In the genomic region with DNA sequence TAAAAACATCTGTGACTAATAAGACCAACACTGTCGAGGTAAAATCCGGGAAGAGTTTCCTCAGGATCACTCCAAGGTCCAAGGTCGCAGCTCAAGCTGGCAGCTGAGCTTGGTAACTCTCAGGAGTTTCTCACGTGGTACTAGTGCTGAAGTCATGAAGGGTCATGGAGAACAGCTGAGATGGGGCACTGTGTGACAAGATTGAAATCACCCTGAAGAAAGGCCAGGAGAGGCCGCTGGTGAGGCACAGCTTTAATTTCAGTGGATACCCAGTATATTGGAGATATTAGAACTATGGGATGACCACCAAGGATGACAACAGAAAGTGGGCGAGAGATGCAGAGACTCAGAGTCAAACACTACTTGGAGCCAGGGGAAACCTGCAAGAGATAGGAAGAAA, we compare ENCODE assay signal across 17 mouse cellular contexts. TPM values are rescaled to one million over a fixed set of nuclear protein-coding genes. Genes with fewer than 3 reads are reported as not detected.
DNase-seq lines count a peak whose midpoint lies in the region; ATAC-seq and TF ChIP-seq lines count a peak whose summit lies in the region.
"Had no signal": no experiment of that assay in that cellular context is flagged by ENCODE, and none has a peak within 500 bp of the region (broad histone marks: within the 10 kb centered on the region; RNA-seq: fewer than 3 reads in every experiment).

No protein-coding gene starts in this region.

- H3K4me3 ChIP-seq in heart, adult 2 months = no peak overlapping the region
- H3K4me3 ChIP-seq in heart, embryonic 12.5 days = no peak overlapping the region
- no peak overlapping the region for H3K4me3 ChIP-seq in midbrain, postnatal 0 days (ENCODE audit: low read depth, low read length)
- H3K4me3 ChIP-seq in midbrain, embryonic 16.5 days (ENCODE audit: low read depth, low read length) = no peak overlapping the region
- no peak overlapping the region for H3K4me3 ChIP-seq in kidney, postnatal 0 days (replicated peaks; ENCODE audit: low read depth, low read length)
- H3K4me3 ChIP-seq in stomach, postnatal 0 days (ENCODE audit: low read depth, low read length) = no peak overlapping the region
- H3K4me3 ChIP-seq: lung, embryonic 15.5 days; midbrain, embryonic 15.5 days had no signal

- intact Hi-C loops in heart, adult 2 months (cut with DNase I) = no loop called here

- peak; percentile 37 for TF ChIP-seq CTCF in heart, adult 2 months (IDR thresholded peaks at IDR 0.05)
- TF ChIP-seq CTCF in midbrain, postnatal 0 days (IDR thresholded peaks at IDR 0.05) = peak; percentile 13; the same call in 1 of the 2 replicates
- peak; percentile 39; the same call in 1 of the 2 replicates for TF ChIP-seq CTCF in kidney, postnatal 0 days (IDR thresholded peaks at IDR 0.05; ENCODE audit: low read depth)
- peak; percentile 35 for TF ChIP-seq CTCF in stomach, postnatal 0 days (IDR thresholded peaks at IDR 0.05; ENCODE audit: low read depth)

- TF ChIP-seq EP300 in heart, adult 2 months (IDR thresholded peaks at IDR 0.05; ENCODE audit: insufficient read depth, low read depth, low read length) = no peak
- no peak for TF ChIP-seq EP300 in stomach, postnatal 0 days (optimal IDR thresholded peaks at IDR 0.05)

- no peak overlapping the region for H3K4me2 ChIP-seq in heart, embryonic 12.5 days
- H3K4me2 ChIP-seq in midbrain, postnatal 0 days (ENCODE audit: low read depth, low read length, poor library complexity, severe bottlenecking) = no peak overlapping the region
- H3K4me2 ChIP-seq in midbrain, embryonic 16.5 days (ENCODE audit: low read length) = no peak overlapping the region
- H3K4me2 ChIP-seq in kidney, postnatal 0 days (ENCODE audit: low read length) = no peak overlapping the region
- H3K4me2 ChIP-seq in stomach, postnatal 0 days (replicated peaks; ENCODE audit: low read depth) = no peak overlapping the region
- H3K4me2 ChIP-seq: lung, embryonic 15.5 days; midbrain, embryonic 15.5 days had no signal

- ATAC-seq in heart, embryonic 12.5 days (ENCODE audit: insufficient number of reproducible peaks, low FRiP score) = no peak
- ATAC-seq in midbrain, postnatal 0 days (ENCODE audit: low FRiP score) = no peak
- ATAC-seq in midbrain, embryonic 16.5 days = no peak
- no peak for ATAC-seq in kidney, postnatal 0 days (replicated peaks; ENCODE audit: low FRiP score, low read depth)
- no peak for ATAC-seq in stomach, postnatal 0 days (ENCODE audit: low FRiP score, low TSS enrichment)
- ATAC-seq: midbrain, embryonic 15.5 days; Patski had no signal

- no peak overlapping the region for H3K9ac ChIP-seq in heart, adult 2 months (ENCODE audit: low read depth, low read length)
- no peak overlapping the region for H3K9ac ChIP-seq in heart, embryonic 12.5 days
- no peak overlapping the region for H3K9ac ChIP-seq in midbrain, postnatal 0 days (replicated peaks; ENCODE audit: low read length, poor library complexity, severe bottlenecking)
- no peak overlapping the region for H3K9ac ChIP-seq in midbrain, embryonic 16.5 days (ENCODE audit: low read depth, low read length)
- no peak overlapping the region for H3K9ac ChIP-seq in kidney, postnatal 0 days (ENCODE audit: low read depth, low read length)
- no peak overlapping the region for H3K9ac ChIP-seq in stomach, postnatal 0 days (ENCODE audit: low read length)
- H3K9ac ChIP-seq: lung, embryonic 15.5 days; midbrain, embryonic 15.5 days had no signal

- H3K79me2 ChIP-seq in heart, adult 2 months (replicated peaks; ENCODE audit: control insufficient read depth, insufficient read depth, low read length) = no peaks in the 10 kb centered on the region

- no peaks in the 10 kb centered on the region for H3K27me3 ChIP-seq in heart, adult 2 months (ENCODE audit: control insufficient read depth, insufficient read depth, low read length)
- H3K27me3 ChIP-seq in heart, embryonic 12.5 days (replicated peaks) = no peaks in the 10 kb centered on the region
- H3K27me3 ChIP-seq in midbrain, postnatal 0 days (ENCODE audit: insufficient read depth, low read length) = no peaks in the 10 kb centered on the region
- H3K27me3 ChIP-seq in midbrain, embryonic 16.5 days (ENCODE audit: control insufficient read depth, insufficient read depth, low read depth, low read length) = no peaks in the 10 kb centered on the region
- H3K27me3 ChIP-seq in kidney, postnatal 0 days (ENCODE audit: insufficient read depth, low read length) = no peaks in the 10 kb centered on the region
- H3K27me3 ChIP-seq in stomach, postnatal 0 days (ENCODE audit: control insufficient read depth, insufficient read depth, low read length) = no peaks in the 10 kb centered on the region
- H3K27me3 ChIP-seq: lung, embryonic 15.5 days; midbrain, embryonic 15.5 days had no signal

- no peaks in the 10 kb centered on the region for H3K36me3 ChIP-seq in heart, adult 2 months (ENCODE audit: control insufficient read depth, insufficient read depth, low read length)
- no peaks in the 10 kb centered on the region for H3K36me3 ChIP-seq in heart, embryonic 12.5 days
- H3K36me3 ChIP-seq in midbrain, postnatal 0 days (ENCODE audit: insufficient read depth, low read length) = no peaks in the 10 kb centered on the region
- H3K36me3 ChIP-seq in midbrain, embryonic 16.5 days (ENCODE audit: control insufficient read depth, insufficient read depth, low read length) = no peaks in the 10 kb centered on the region
- H3K36me3 ChIP-seq in kidney, postnatal 0 days (ENCODE audit: insufficient read depth, low read length) = no peaks in the 10 kb centered on the region
- H3K36me3 ChIP-seq in stomach, postnatal 0 days (ENCODE audit: control insufficient read depth, insufficient read depth, low read length) = no peaks in the 10 kb centered on the region
- H3K36me3 ChIP-seq: lung, embryonic 15.5 days; midbrain, embryonic 15.5 days had no signal

- no peak overlapping the region for H3K27ac ChIP-seq in heart, adult 2 months
- no peak overlapping the region for H3K27ac ChIP-seq in heart, embryonic 12.5 days (ENCODE audit: poor library complexity, severe bottlenecking)
- no peak overlapping the region for H3K27ac ChIP-seq in midbrain, postnatal 0 days (ENCODE audit: low read depth, low read length)
- H3K27ac ChIP-seq in midbrain, embryonic 16.5 days (ENCODE audit: low read length) = no peak overlapping the region
- H3K27ac ChIP-seq in kidney, postnatal 0 days = no peak overlapping the region
- no peak overlapping the region for H3K27ac ChIP-seq in stomach, postnatal 0 days (replicated peaks)
- H3K27ac ChIP-seq: lung, embryonic 15.5 days; midbrain, embryonic 15.5 days had no signal

- WGBS in heart, adult 2 months = 48% methylated on average over 6 of the region's 6 CpGs
- 52% methylated on average over 6 of the region's 6 CpGs for WGBS in heart, embryonic 12.5 days
- 58% methylated on average over 6 of the region's 6 CpGs for WGBS in midbrain, postnatal 0 days
- WGBS in midbrain, embryonic 16.5 days = 63% methylated on average over 6 of the region's 6 CpGs
- WGBS in kidney, postnatal 0 days = 40% methylated on average over 6 of the region's 6 CpGs
- 48% methylated on average over 6 of the region's 6 CpGs for WGBS in stomach, postnatal 0 days

- H3K9me3 ChIP-seq in heart, embryonic 12.5 days (replicated peaks) = no peaks in the 10 kb centered on the region; the same call in 1 of the 2 replicates
- no peaks in the 10 kb centered on the region for H3K9me3 ChIP-seq in midbrain, postnatal 0 days (ENCODE audit: low read length)
- H3K9me3 ChIP-seq in midbrain, embryonic 16.5 days (replicated peaks; ENCODE audit: control insufficient read depth, low read length, poor library complexity, severe bottlenecking) = no peaks in the 10 kb centered on the region
- no peaks in the 10 kb centered on the region for H3K9me3 ChIP-seq in kidney, postnatal 0 days (replicated peaks; ENCODE audit: low read length)
- H3K9me3 ChIP-seq in stomach, postnatal 0 days (ENCODE audit: control insufficient read depth, low read length) = no peaks in the 10 kb centered on the region
- H3K9me3 ChIP-seq: lung, embryonic 15.5 days; midbrain, embryonic 15.5 days had no signal

- DNase-seq in heart, adult 2 months = no peak
- DNase-seq in midbrain, postnatal 0 days (ENCODE audit: low spot score) = no peak
- no peak for DNase-seq in kidney, postnatal 0 days (ENCODE audit: low spot score)
- no peak for DNase-seq in stomach, postnatal 0 days (ENCODE audit: low spot score)
- no peak for DNase-seq in retina, embryonic 14.5 days (ENCODE audit: low spot score)
- no peak for DNase-seq in urinary bladder, postnatal 10 days (ENCODE audit: low spot score)
- DNase-seq: cerebellum, postnatal 14 days; right cerebral cortex, postnatal 14 days had no signal

- H3K4me1 ChIP-seq in heart, adult 2 months (ENCODE audit: control insufficient read depth, insufficient read depth, low read length) = peaks cover 2% of the 10 kb centered on the region; the same call in 1 of the 2 replicates
- H3K4me1 ChIP-seq in heart, embryonic 12.5 days (replicated peaks) = peaks cover 5% of the 10 kb centered on the region
- no peaks in the 10 kb centered on the region for H3K4me1 ChIP-seq in midbrain, postnatal 0 days (ENCODE audit: insufficient read depth, low read length)
- H3K4me1 ChIP-seq in midbrain, embryonic 16.5 days (ENCODE audit: control insufficient read depth, insufficient read depth, low read length) = no peaks in the 10 kb centered on the region
- no peaks in the 10 kb centered on the region for H3K4me1 ChIP-seq in kidney, postnatal 0 days (replicated peaks; ENCODE audit: insufficient read depth, low read length)
- H3K4me1 ChIP-seq in stomach, postnatal 0 days (replicated peaks; ENCODE audit: control insufficient read depth, insufficient read depth) = no peaks in the 10 kb centered on the region
- H3K4me1 ChIP-seq: lung, embryonic 15.5 days; midbrain, embryonic 15.5 days had no signal

- TF ChIP-seq POLR2A in heart, adult 2 months (IDR thresholded peaks at IDR 0.05; ENCODE audit: insufficient read depth, low read depth, low read length) = no peak

RNA-seq across cellular contexts. Expression of gene Ttll8, which starts 7.4 kb away (rescaled TPM):
- not detected for total RNA-seq in heart, adult 2 months (2021)
- polyA plus RNA-seq in heart, adult 2 months (2012; rRNA removed) = 0.12 and 0.18 TPM in 2 replicates
- polyA plus RNA-seq in heart, embryonic 12.5 days (2016; fragmentation: Nextera tagmentation; extraction: Ambion mirVana) = not detected in 2 replicates
- 3.3 TPM in 1 of 2 replicates, not detected in the other for total RNA-seq in midbrain, postnatal 0 days (2014; rRNA removed)
- polyA plus RNA-seq in midbrain, postnatal 0 days (2015; fragmentation: Nextera tagmentation; extraction: Ambion mirVana) = 0.26 and 0.35 TPM in 2 replicates
- polyA plus RNA-seq in midbrain, embryonic 16.5 days (2015; fragmentation: Nextera tagmentation; extraction: Ambion mirVana) = 0.16 and 0.34 TPM in 2 replicates
- not detected in 2 replicates for polyA plus RNA-seq in kidney, postnatal 0 days (2015; fragmentation: Nextera tagmentation; extraction: Ambion mirVana)
- polyA plus RNA-seq in stomach, postnatal 0 days (2015; fragmentation: Nextera tagmentation; extraction: Ambion mirVana) = not detected in 2 replicates
- total RNA-seq: heart, adult 8-10 months; neutrophil, adult 5-6 weeks had no signal
- polyA plus RNA-seq: hindbrain, embryonic 11.5 days; lung, embryonic 15.5 days had no signal

RNA-seq across cellular contexts. Expression of gene Mlc1, which starts 32.0 kb away (rescaled TPM):
- not detected for total RNA-seq in heart, adult 2 months (2021)
- polyA plus RNA-seq in heart, adult 2 months (2012; rRNA removed) = not detected in 2 replicates
- polyA plus RNA-seq in heart, embryonic 12.5 days (2016; fragmentation: Nextera tagmentation; extraction: Ambion mirVana) = 0.06 TPM in 1 of 2 replicates, not detected in the other
- total RNA-seq in midbrain, postnatal 0 days (2014; rRNA removed) = 46.6 and 60.0 TPM in 2 replicates
- polyA plus RNA-seq in midbrain, postnatal 0 days (2015; fragmentation: Nextera tagmentation; extraction: Ambion mirVana) = 46.7 and 46.8 TPM in 2 replicates
- polyA plus RNA-seq in midbrain, embryonic 16.5 days (2015; fragmentation: Nextera tagmentation; extraction: Ambion mirVana) = 21.0 and 31.5 TPM in 2 replicates
- 0.07 TPM in 1 of 2 replicates, not detected in the other for polyA plus RNA-seq in kidney, postnatal 0 days (2015; fragmentation: Nextera tagmentation; extraction: Ambion mirVana)
- not detected in 2 replicates for polyA plus RNA-seq in stomach, postnatal 0 days (2015; fragmentation: Nextera tagmentation; extraction: Ambion mirVana)
- total RNA-seq: heart, adult 8-10 months; neutrophil, adult 5-6 weeks had no signal

RNA-seq across cellular contexts. Expression of gene Mov10l1, which starts 35.9 kb away (rescaled TPM):
- total RNA-seq in heart, adult 2 months (2021) = 100 to 1,000 TPM in 1 of 2 experiments, 10 to 100 TPM in 1; 96.4 to 107 TPM
- polyA plus RNA-seq in heart, adult 2 months (2012; rRNA removed) = 51.7 and 85.0 TPM in 2 replicates
- 56.9 and 60.3 TPM in 2 replicates for polyA plus RNA-seq in heart, embryonic 12.5 days (2016; fragmentation: Nextera tagmentation; extraction: Ambion mirVana)
- 0.22 TPM in 1 of 2 replicates, not detected in the other for total RNA-seq in midbrain, postnatal 0 days (2014; rRNA removed)
- polyA plus RNA-seq in midbrain, postnatal 0 days (2015; fragmentation: Nextera tagmentation; extraction: Ambion mirVana) = not detected in 2 replicates
- not detected in 2 replicates for polyA plus RNA-seq in midbrain, embryonic 16.5 days (2015; fragmentation: Nextera tagmentation; extraction: Ambion mirVana)
- not detected in 2 replicates for polyA plus RNA-seq in kidney, postnatal 0 days (2015; fragmentation: Nextera tagmentation; extraction: Ambion mirVana)
- polyA plus RNA-seq in stomach, postnatal 0 days (2015; fragmentation: Nextera tagmentation; extraction: Ambion mirVana) = not detected in 2 replicates
- total RNA-seq: left cerebral cortex, postnatal 36 days; neutrophil, adult 5-6 weeks had no signal
- polyA plus RNA-seq: hindbrain, embryonic 11.5 days; midbrain, embryonic 15.5 days; Patski had no signal

Comparison
In these comparisons a context has a peak if more than half of its experiments do, and no peak if none do; other contexts are left out.
1. RNA of gene Mlc1, which starts 32.0 kb away (polyA plus RNA-seq): 46.7 to 46.8 TPM in midbrain, postnatal 0 days and 21.0 to 31.5 TPM in midbrain, embryonic 16.5 days; 0.07 TPM in kidney, postnatal 0 days, 0.06 TPM in heart, embryonic 12.5 days, not detected in stomach, postnatal 0 days and not detected in heart, adult 2 months; every median in the first group is over 10 times any median in the second.
2. RNA of gene Mov10l1, which starts 35.9 kb away (polyA plus RNA-seq): 56.9 to 60.3 TPM in heart, embryonic 12.5 days and 51.7 to 85.0 TPM in heart, adult 2 months; not detected in midbrain, embryonic 16.5 days, not detected in stomach, postnatal 0 days, not detected in midbrain, postnatal 0 days and not detected in kidney, postnatal 0 days; every median in the first group is over 10 times any median in the second.
3. Peak in every context shown above with its lines, with median percentiles within 50 percentile points of each other: CTCF ChIP-seq.